Mouse (Mus musculus) liver, adult 2 months (tissue): ENCODE data around the gene Hnrnph3.

ENCODE experiments used
- CTCF ChIP-seq: fragments of 200-500 bp; IDR thresholded peaks from 2 replicates; pipeline ENCODE4 v1.5.1; 2011; ENCODE audit warnings: low read depth, low read length, control low read depth
- POLR2A ChIP-seq: fragments of 200-500 bp; IDR thresholded peaks from 2 replicates; pipeline ENCODE4 v1.6.1; 2011; ENCODE audit warnings: low read length, control low read depth; ENCODE audit not compliant: insufficient read depth; ENCODE audit errors: extremely low read depth

DNA sequence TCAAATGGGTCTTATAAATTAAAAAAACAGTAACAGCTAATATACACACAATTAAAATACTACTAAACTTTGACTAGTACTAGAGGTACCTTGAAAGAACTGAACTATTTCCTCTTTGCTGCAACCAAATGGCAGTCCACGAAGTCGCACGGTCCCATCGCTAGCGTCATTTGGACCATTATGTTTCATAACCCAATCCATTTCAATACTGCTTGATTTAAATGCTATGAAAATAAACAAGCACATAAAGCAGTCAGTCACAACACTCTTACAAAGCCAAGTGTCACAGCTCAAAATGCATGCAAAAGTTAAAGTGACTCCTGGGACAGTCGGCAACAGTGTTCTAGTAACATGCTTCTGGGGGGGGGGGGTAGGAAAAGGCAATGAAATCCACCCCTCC lies 4.7 kb downstream of the Hnrnph3 start:
- no peak for TF ChIP-seq CTCF
- TF ChIP-seq POLR2A, result no peak
